Mouse (Mus musculus): ENCODE measurements around the gene Trappc11.
"Not testable (repeated sequence)": the region's sequence is repeated elsewhere in the genome, so short reads cannot be mapped to it uniquely, and the experiment has no call there.

The Trappc11 gene

DNA sequence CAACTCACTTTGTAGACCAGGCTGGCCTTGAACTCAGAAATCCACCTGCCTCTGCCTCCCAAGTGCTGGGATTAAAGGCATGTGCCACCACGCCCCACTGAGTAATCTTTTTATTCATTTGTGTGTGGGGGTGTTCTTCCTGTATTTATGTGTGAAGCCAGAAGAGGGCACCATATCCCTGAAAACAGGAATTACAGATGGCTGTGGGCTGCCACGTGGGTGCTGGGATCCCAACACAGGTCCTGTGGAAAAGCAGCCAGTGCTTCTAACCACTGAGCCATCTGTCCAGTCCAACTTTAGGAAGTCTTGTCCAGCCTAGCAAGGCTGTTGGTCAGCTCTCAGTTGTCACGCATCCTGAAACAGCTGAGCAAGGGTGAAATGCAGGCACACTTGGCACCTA is 46.0 kb downstream of the Trappc11 start:
- DNase-seq (ENCODE audit: low read depth, low spot score): peak; percentile 34

DNA sequence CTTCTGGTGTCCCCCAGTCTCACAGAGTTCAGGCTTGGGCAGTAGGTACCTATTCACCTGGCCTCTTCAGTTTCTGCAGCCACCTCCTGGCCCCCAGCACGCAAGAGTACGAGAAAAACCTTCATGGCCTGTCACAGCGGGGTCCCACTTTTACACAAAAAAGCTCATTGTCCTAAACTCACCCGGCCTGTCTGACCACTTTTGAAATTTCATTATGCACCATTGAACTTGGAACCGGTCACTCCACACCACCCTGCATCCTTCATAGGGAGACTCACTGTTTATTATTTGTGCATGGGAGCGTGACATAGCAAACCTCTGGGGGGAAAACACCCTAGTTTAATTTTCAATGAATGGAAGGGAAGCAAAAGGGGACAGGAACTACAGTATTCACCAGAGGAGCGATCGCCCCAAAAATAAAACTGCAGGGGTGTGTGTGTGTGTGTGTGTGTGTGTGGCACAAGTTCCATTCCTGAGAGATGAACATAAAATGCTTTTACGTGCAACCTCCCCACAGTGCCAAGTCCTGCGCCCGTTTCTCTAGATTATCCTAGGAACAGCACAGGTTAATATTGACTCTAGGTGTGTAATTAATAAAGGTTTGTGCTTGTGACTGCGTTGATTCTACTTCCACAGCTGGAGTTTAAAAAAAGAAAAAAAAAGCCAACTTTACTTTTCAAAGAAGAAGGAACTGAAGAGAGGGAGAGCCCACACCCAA is 50.8 kb downstream of the Trappc11 start:
- DNase-seq (ENCODE audit: low read depth, low spot score): no peak

DNA sequence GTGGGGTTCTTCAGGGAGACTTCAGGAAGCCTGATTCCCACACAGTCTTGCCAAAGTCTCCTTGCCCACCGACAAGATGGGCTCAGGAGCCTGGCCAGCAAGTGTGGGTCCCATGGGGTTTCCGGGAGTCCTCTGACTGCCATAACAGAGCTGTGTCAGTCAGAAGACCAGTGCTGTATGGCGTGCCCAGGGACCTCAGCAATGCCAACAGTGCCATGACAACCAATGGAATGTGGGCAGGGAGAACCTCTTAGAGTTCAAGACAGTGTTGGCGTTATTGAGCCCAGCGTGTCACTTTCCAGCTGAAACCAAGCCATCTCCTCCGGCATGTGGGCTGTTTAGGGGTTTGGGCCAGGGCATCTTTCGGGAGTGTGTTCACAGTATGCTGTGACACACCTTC is 53.2 kb downstream of the Trappc11 start:
- DNase-seq (ENCODE audit: low read depth, low spot score): no peak

DNA sequence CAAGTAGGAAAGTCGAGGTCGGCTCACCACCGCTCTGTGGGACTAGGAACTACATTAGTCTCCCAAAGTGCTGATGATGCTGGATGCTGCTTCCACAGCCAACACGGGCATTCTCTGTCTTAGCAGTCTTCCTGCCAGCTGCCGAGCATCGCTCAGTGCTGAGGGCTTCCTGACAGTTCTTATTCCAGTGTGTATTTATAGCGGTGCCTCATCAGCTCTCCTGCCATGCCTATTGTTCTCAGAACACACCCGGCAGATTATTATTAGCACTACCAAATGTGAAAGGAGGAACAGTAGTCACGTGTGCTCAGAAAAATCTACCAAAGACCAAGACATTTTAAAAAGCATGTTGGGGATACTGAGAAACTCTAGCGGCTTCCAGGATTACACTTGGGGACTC is 71.6 kb downstream of the Trappc11 start:
- no peak for DNase-seq (ENCODE audit: low read depth, low spot score)

DNA sequence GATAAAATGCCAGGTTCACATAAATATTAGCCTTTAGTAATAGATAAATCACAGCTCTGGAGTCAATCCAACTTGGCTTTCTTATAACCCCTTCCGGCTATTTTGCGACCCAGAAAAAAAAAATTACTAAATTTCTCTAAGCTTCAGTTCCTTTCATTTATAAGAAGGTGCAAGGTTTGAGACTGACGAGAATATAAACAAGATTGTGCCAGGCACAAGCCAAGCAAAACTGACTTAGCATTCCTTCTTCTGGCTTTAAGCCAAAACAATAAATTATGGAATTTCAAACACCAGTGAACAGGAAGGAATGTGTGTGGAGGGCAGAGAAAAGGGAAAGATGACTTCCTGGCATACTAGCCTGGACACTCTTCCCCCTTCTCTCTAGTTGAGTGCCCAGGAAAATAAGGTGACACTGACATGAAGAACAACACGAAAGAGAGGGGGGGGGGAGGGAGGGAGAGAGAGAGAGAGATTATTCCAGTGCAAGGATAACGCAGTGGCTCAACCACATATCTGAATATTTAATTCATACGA is 74.0 kb downstream of the Trappc11 start:
- DNase-seq (ENCODE audit: low read depth, low spot score): no peak

DNA sequence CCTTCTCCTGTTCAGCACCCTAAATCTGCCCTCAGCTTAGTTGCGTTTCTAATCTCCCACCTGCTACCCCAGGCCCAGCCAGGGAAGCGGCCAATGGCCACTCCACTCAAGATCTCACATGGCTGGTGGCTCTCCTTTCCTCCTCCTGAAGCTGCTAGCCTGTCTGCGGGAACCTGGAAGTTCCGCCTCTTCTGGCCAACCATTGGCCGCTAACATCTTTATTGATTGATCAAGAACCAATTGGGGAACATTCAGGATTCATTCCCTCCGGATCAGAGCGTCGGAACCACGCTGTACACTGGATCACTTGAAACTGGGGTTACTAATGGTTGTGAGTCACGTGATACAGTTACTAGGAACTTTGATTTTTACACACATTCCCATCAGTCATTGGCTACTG is 74.7 kb downstream of the Trappc11 start:
- DNase-seq (ENCODE audit: low read depth, low spot score): no peak

DNA sequence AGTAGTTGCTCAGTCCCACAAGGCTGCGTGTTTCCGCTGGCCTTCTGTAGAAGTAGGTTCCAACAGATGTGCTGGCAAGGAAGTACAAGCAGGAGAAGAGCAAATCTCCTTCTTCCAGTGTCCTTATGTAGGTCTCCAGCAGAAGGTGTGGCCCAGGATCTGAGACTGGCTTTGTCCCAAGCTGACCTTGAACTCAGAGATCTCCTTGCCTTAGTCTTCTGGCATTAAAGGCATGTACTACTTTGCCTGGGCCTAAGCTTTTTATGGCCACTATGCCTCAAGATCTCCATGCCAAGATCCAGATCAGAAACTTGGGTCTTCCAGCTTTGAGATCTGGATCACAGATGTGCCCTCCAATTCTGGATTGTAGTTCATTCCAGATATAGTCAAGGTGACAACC is 84.1 kb downstream of the Trappc11 start:
- not testable (repeated sequence) for DNase-seq (ENCODE audit: low read depth, low spot score)

DNA sequence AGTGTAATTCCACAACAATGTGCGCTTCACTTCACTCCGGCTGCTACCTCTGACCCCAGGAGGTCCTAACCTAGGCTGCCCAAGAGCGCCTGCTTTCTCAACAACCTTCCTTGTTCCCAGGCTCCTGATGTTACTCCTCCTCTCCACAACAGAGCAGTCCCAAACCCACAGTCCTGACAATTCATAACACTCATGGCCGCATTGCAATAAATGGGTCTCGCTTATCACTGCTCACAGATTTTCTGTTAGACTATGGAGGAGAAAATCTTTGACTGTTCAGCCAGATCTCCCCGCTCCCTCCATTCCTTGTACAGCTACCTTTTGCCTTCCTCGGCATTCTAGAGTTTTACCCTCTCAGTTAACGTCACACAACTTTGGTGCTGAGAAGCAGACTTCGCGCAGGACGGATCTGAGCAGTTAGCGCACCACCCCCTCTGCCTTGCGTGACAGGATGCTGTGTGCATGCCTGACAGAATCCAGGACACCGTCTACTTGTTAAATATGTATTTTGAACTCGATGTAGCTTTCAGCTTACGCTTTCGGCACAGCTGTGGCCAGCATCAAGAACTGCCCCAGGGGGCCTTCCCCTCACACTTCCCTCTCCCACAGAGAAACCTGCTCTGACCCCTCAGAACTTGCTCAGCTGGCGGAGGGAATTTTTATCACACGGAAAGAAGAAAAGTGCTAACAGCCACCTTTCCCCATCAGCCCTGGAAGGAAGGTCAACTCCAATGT is 86.8 kb downstream of the Trappc11 start, which contains the start of gene Stox2:
Gene Stox2, minus strand, starts transcription at position 51 of the 735 bp plus-strand sequence.
- no peak for DNase-seq (ENCODE audit: low read depth, low spot score)
